Mouse (Mus musculus) hindbrain, embryonic 13.5 days (tissue): ENCODE data around the gene Gas6. TPM values are rescaled to one million over a fixed set of nuclear protein-coding genes. Genes with fewer than 3 reads are reported as not detected.

Experiments used
- ATAC-seq: fragments of 200-750 bp; cut with Nextera tagmentation; 2 replicates; pipeline ENCODE4 v1.8.0; 2017; ENCODE audit warnings: moderate TSS enrichment; ENCODE audit not compliant: low FRiP score
- H3K27ac ChIP-seq: fragments of 300-500 bp; sonication (generic); 2 replicates; pipeline ENCODE4 v1.5.1; 2015; ENCODE audit warnings: inconsistent platforms, mild to moderate bottlenecking, moderate library complexity
- H3K27me3 ChIP-seq: fragments of 300-500 bp; sonication (generic); 2 replicates; pipeline ENCODE4 v1.6.1; 2015; ENCODE audit warnings: mild to moderate bottlenecking, inconsistent platforms
- H3K36me3 ChIP-seq: fragments of 300-500 bp; sonication (generic); 2 replicates; pipeline ENCODE4 v1.6.1; 2015; ENCODE audit warnings: mild to moderate bottlenecking, inconsistent platforms
- H3K4me1 ChIP-seq: fragments of 300-500 bp; sonication (generic); replicated peaks from 2 replicates; pipeline ENCODE4 v1.6.1; 2015; ENCODE audit warnings: inconsistent platforms
- H3K4me2 ChIP-seq: fragments of 300-500 bp; sonication (generic); 2 replicates; pipeline ENCODE4 v1.6.1; 2015; ENCODE audit warnings: inconsistent platforms, mild to moderate bottlenecking, moderate library complexity
- H3K4me3 ChIP-seq: fragments of 300-500 bp; sonication (generic); 2 replicates; pipeline ENCODE4 v1.5.1; 2015; ENCODE audit warnings: mild to moderate bottlenecking, inconsistent platforms
- H3K9ac ChIP-seq: fragments of 300-500 bp; sonication (generic); 2 replicates; pipeline ENCODE4 v1.6.1; 2015; ENCODE audit warnings: mild to moderate bottlenecking, inconsistent platforms
- H3K9me3 ChIP-seq: fragments of 300-500 bp; sonication (generic); 2 replicates; pipeline ENCODE4 v1.6.1; 2016; ENCODE audit warnings: inconsistent platforms
- WGBS: fragments of 180-500 bp; shearing (Covaris S2); methylation state at CpG from one replicate; pipeline ENCODE4 v1.1.7; 2015; 5-methylcytosine and 5-hydroxymethylcytosine counted together
- polyA plus RNA-seq: library from polyadenylated mRNA; unstranded; fragments of >200 nt; fragmentation: Nextera tagmentation; extraction: Ambion mirVana; gene quantifications from 2 replicates; pipeline ENCODE4 v1.2.1, GENCODE M21; 2015

The Gas6 gene
- polyA plus RNA-seq: 23.5 and 25.8 TPM in 2 replicates

DNA sequence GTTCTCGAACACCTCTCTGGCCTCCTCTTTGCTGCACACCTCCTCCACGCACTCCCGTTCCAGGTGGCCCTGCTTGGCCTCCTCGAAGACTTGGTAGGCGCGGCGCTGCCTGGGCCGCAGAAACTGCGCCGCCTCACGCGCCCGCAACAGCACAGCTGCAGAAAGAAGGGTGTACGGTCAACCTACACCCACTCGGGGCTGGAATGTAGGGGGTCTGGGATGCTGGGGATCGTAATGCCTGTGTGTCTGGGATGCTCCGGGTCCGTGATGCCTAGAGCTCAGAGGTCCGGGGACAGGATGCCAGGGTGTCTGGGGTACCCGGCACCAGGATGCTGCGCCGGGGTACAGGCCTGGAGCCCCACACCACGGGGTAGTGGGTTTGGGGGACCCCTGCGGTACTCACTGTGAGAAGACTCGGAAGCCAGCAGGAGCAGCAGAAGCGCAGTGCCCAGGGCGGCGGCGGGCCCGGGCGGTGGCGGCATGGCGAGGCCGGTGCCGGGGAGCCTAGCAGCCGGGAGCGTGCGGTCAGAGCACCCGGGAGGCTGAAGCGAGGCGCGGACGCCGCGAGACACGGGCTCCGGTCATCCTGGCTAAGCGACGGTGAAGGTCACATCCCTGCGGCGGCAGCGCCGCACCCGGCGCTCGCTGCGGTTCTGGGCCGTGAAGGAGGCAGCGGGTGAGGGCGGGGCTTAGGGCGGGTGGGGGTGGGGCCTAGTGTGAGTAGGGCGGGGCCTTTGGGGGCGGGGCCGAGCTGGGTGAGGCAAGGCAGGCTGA lies at the start of gene Gas6:
Gas6 (minus strand) TSS at position 633 of the 774 bp plus-strand sequence.
- Histone ChIP-seq H3K9me3 (no peaks in the 10 kb centered on the region), H3K27ac (peak within 1 kb of the TSS; percentile 12; the same call in 1 of the 2 replicates)

DNA sequence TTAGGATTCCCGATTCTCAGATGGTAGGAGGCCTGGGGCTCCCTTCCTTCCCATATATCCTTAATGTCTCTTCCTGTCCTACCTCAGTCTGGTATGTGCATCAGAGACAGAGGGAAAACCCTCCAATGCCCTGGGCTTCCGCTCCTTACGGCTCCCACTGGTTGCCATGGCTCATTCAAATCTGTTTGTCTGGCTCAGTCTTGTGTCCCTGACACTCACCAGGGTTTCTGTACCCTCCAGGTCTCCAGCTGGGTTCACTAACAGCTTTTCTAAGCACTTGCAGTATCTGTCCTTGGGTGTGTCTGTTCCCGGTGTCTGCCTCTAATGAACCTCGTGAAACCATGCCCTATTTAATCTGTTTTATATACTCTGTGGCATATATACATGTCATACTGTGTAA lies 47.2 kb upstream of the Gas6 start:
- H3K9me3 ChIP-seq: no peaks in the 10 kb centered on the region
- 68% methylated on average over 5 of the region's 5 CpGs for WGBS
- H3K4me3 ChIP-seq: no peak overlapping the region
- H3K27me3 ChIP-seq: no peaks in the 10 kb centered on the region
- no peaks in the 10 kb centered on the region for H3K36me3 ChIP-seq
- no peak overlapping the region for H3K4me2 ChIP-seq
- H3K27ac ChIP-seq: no peak overlapping the region
- no peak overlapping the region for H3K9ac ChIP-seq
- no peak for ATAC-seq
- H3K4me1 ChIP-seq: no peaks in the 10 kb centered on the region; the same call in 1 of the 2 replicates

More for the DNA sequence above, at the start of gene Gas6:
- Histone ChIP-seq H3K4me1 (peaks cover 40% of the 10 kb centered on the region), H3K4me2 (peak within 1 kb of the TSS; percentile 76), H3K9ac (peak within 1 kb of the TSS; percentile 83), H3K36me3 (no peaks in the 10 kb centered on the region), H3K4me3 (peak within 1 kb of the TSS; percentile 63), H3K27me3 (peaks cover 45% of the 10 kb centered on the region)
- 2% methylated on average over 57 of the region's 64 CpGs for WGBS
- peak; percentile 78 for ATAC-seq

DNA sequence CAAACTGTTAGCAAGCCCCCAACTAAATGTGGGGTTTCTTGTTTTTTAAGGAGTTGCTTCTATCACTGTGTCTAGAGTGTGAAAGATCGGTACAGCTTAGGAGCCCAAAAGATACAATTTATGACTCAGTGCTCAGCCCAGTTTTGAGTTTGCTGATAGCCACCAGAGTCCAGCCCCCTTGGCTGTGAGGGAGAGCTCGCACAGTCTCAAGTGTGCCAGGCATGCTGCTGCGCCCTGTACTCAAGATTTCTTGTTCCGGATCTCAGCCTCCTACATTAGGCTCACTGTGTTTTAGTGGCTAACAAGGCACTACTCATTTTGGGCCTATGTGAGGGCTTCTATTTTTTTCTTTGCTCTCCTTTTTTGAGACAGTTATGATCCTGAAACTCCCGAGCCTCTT lies 45.8 kb upstream of the Gas6 start:
- Histone ChIP-seq H3K4me1 (no peaks in the 10 kb centered on the region; the same call in 1 of the 2 replicates), H3K9me3 (no peaks in the 10 kb centered on the region), H3K4me2 (no peak overlapping the region), H3K4me3 (no peak overlapping the region), H3K36me3 (no peaks in the 10 kb centered on the region), H3K27me3 (no peaks in the 10 kb centered on the region), H3K27ac (no peak overlapping the region), H3K9ac (no peak overlapping the region)
- WGBS: 91% methylated on average over 5 of the region's 5 CpGs
- ATAC-seq: no peak

DNA sequence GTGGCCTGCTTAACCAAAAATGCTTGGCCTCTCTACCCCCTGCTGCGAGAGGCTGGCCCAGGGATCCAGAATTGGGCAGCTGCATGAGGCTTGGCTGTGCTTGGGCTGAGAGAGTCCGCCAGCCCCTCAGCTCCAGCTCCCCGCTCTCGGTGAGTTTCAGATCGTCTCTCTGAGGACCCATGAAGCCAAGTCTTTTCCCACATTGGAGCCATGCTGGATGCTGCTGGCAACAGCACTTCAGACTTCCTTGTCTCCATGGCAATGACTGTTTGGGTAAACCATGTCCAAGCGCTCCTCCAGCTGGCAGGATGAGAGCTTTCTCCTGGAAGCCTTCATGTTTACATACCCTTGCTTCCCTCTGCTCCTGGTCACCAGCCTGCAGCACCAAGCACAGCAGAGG lies 44.5 kb upstream of the Gas6 start:
- H3K27me3 ChIP-seq: no peaks in the 10 kb centered on the region
- no peaks in the 10 kb centered on the region; the same call in 1 of the 2 replicates for H3K4me1 ChIP-seq
- no peaks in the 10 kb centered on the region for H3K9me3 ChIP-seq
- no peak overlapping the region for H3K4me2 ChIP-seq
- no peak for ATAC-seq
- no peak overlapping the region for H3K9ac ChIP-seq
- WGBS: 64% methylated on average over 6 of the region's 6 CpGs
- no peak overlapping the region for H3K4me3 ChIP-seq
- no peaks in the 10 kb centered on the region for H3K36me3 ChIP-seq
- no peak overlapping the region for H3K27ac ChIP-seq

DNA sequence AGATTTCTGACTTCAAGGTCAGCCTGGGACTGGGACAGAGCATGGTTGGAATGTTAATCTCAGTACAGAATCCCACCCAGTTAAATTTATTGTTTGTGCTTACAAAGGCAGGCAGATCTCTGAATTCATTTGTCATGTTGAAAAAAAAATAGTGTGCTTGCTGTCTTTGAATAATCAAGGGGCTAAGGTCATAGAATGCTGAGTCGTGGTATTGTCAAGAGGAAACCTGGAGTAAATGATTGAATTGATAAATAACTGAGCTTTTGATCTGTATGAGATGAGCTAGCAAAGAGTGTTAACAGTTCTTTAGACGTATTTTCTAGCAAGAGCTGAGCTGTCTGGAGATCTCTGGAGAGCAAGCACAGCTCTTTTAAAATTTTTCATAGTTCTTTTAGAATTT lies 42.8 kb upstream of the Gas6 start:
- H3K27me3 ChIP-seq: no peaks in the 10 kb centered on the region
- H3K4me3 ChIP-seq: no peak overlapping the region
- no peak overlapping the region for H3K27ac ChIP-seq
- H3K4me2 ChIP-seq: no peak overlapping the region
- WGBS: 29% methylated on average over 2 of the region's 2 CpGs
- no peak for ATAC-seq
- H3K4me1 ChIP-seq: peaks cover 5% of the 10 kb centered on the region
- H3K36me3 ChIP-seq: no peaks in the 10 kb centered on the region
- no peaks in the 10 kb centered on the region for H3K9me3 ChIP-seq
- H3K9ac ChIP-seq: no peak overlapping the region

DNA sequence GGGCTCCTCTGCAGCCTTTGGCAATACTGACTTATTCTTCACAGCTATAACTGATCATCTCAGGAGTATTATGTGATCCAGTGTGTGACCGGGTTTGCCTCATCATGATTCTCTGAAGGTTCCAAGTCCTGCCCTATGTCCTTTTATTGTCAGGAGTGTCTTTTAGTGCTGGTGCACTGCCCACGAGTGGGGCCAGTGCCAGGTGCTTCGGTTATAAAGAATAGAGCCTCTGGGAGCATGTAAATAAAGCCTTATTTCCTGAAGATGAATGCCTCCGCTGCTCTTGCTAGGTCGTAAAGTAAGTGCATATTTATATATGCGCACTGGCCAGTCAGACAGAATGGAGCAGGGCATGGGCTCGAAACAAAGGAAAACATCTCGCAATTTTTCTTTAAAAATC lies 38.8 kb upstream of the Gas6 start:
- Histone ChIP-seq H3K27ac (no peak overlapping the region), H3K4me1 (peaks cover 34% of the 10 kb centered on the region), H3K9ac (no peak overlapping the region), H3K36me3 (no peaks in the 10 kb centered on the region), H3K4me2 (no peak overlapping the region), H3K9me3 (no peaks in the 10 kb centered on the region), H3K27me3 (no peaks in the 10 kb centered on the region), H3K4me3 (no peak overlapping the region)
- 75% methylated on average over 8 of the region's 8 CpGs for WGBS
- no peak for ATAC-seq

DNA sequence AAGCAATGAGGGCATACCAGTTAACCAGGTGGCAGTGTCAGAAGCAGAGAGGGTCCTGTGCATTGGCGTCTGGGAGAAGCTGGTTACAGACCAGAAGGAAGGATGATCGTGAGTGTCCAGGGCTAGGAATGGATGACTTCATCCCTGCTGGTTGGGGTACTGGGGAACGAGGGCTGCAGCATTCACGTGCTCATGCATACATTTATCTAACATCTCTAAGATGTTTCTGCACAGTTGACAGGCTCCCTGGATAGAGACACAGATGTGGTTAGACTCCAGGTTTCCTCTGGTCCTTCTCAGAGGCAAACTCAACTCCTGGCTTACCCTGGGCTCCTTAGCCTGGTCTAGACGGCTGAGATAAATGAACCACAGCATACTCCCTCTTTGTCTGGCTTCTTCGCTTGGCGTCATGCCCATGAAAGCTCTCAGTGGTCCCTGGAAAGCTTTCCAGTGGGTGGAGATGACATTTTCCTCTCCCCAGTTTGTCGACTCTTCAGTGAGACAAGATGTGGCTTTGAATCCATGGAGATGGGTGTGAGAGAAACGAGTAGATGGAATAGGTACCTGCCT lies 37.4 kb upstream of the Gas6 start:
- WGBS: 66% methylated on average over 9 of the region's 9 CpGs
- no peaks in the 10 kb centered on the region for H3K9me3 ChIP-seq
- no peak overlapping the region for H3K9ac ChIP-seq
- peaks cover 34% of the 10 kb centered on the region for H3K4me1 ChIP-seq
- H3K4me3 ChIP-seq: no peak overlapping the region
- no peaks in the 10 kb centered on the region for H3K36me3 ChIP-seq
- H3K27me3 ChIP-seq: no peaks in the 10 kb centered on the region
- H3K4me2 ChIP-seq: no peak overlapping the region
- H3K27ac ChIP-seq: peak overlapping the region; percentile 61
- ATAC-seq: no peak

DNA sequence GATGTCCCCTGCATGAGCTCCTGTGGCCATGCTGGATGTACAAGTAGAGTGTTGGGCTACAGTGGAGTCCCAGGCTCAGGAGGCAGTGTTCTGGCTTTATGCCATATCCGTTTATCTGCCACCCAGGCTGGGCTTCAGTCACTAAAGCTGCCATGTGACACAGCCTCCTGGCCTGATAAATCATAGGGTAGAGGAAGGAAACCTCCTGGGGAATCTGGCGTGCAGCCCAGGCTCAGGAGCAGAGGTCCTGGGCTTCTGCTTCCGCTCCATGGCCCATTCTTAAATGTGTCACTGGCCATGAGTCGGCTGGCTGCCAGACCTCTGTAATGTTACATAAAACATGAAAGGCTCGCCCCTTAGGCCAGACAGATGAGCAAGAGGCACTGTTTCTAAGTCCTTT lies 36.7 kb upstream of the Gas6 start:
- peak overlapping the region; percentile 61 for H3K27ac ChIP-seq
- H3K4me2 ChIP-seq: no peak overlapping the region
- WGBS: 27% methylated on average over 5 of the region's 5 CpGs
- H3K4me1 ChIP-seq: peaks cover 34% of the 10 kb centered on the region
- H3K36me3 ChIP-seq: no peaks in the 10 kb centered on the region
- H3K9ac ChIP-seq: no peak overlapping the region
- ATAC-seq: peak; percentile 81
- no peaks in the 10 kb centered on the region for H3K9me3 ChIP-seq
- H3K4me3 ChIP-seq: no peak overlapping the region
- no peaks in the 10 kb centered on the region for H3K27me3 ChIP-seq

DNA sequence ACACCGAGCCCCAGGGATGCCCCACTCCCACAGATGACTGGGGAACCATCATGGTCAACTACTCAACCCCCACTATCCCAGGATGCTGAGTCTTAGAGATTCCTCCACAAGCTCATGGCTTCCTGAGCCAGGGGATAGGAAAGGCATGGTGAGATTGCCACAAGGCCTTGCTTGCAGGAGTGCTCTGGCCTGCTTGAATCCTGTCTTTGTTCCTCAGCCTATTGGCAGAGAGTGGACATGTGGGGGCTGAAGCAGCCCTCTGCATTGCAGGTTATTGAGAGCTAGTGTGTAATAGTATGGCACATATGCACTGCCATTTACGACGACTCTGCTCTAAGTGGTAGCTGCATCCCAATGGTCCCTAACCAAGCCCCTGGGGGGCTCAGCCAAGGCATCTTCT lies 36.1 kb upstream of the Gas6 start:
- H3K27ac ChIP-seq: peak overlapping the region; percentile 61
- no peaks in the 10 kb centered on the region for H3K27me3 ChIP-seq
- H3K4me2 ChIP-seq: no peak overlapping the region
- H3K4me1 ChIP-seq: peaks cover 34% of the 10 kb centered on the region
- WGBS: 88% methylated on average over 3 of the region's 3 CpGs
- no peaks in the 10 kb centered on the region for H3K9me3 ChIP-seq
- peak; percentile 43; the same call in 1 of the 2 replicates for ATAC-seq
- H3K9ac ChIP-seq: no peak overlapping the region
- no peaks in the 10 kb centered on the region for H3K36me3 ChIP-seq
- H3K4me3 ChIP-seq: no peak overlapping the region

DNA sequence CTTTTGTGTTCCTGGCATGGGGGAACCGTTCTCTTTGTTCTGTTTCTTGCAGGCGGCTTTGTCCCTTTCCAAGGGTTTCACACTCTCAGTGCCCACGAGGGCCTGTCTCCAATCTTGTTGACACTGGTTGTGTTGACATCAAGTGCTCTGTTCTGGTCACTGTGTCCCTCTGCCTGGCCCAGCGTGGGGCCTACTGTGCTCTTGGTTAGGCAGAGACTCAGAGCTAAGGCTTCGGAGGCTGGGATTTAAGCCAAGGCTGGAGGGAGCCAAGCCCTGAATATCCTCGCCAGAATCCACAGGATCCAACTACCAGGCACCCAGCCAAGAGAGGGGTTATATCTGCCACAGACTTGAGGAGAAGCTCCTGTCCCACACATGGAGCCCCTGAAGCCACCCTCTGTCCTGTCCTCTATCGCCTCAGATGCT lies 35.6 kb upstream of the Gas6 start:
- Histone ChIP-seq H3K4me1 (peaks cover 34% of the 10 kb centered on the region), H3K9me3 (no peaks in the 10 kb centered on the region), H3K9ac (no peak overlapping the region), H3K27ac (peak overlapping the region; percentile 61), H3K4me3 (no peak overlapping the region), H3K36me3 (no peaks in the 10 kb centered on the region), H3K27me3 (no peaks in the 10 kb centered on the region), H3K4me2 (no peak overlapping the region)
- peak; percentile 44 for ATAC-seq
- WGBS: 64% methylated on average over 7 of the region's 7 CpGs

DNA sequence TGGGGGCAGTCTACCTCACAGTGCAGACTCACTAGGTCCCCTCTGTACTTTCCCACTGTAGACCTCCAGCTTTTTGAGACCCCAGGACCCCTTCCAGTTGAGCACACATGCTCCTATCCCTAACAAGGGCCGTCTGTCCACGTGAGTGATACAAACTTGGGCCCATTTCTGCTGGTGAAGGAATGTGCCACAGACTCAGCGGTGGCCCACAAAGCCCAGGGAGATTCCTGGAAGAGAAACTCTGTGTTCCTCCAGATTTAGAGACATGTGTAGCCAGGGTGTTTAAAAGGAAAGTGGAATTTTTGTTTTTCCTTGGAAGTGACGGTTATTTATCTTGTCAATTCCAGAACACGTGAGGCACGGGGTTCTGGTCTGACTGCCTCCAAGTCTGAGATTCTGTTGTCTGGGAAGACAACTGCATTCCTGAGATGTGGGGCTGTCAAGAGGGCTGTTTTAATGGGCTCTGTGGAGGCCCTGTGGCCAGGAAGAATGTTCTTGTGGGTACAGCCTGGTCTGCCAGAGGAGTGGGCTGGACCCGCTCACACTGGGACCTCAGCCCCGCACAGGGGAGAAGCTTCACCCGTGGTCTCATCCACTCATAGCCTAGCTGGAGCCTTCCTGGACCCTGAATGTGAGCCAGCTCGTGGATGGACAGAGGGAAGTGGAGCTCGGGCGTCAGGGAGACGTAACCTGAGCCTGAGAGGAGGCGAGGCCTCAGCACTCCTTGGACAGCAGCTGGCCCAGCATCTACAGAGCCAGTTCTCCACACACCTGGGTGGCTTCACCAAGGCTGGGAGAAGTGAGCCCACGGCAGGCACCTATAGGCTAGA lies 34.9 kb upstream of the Gas6 start:
- H3K4me3 ChIP-seq: no peak overlapping the region
- no peak for ATAC-seq
- H3K4me1 ChIP-seq: peaks cover 34% of the 10 kb centered on the region
- no peaks in the 10 kb centered on the region for H3K36me3 ChIP-seq
- WGBS: 72% methylated on average over 15 of the region's 15 CpGs
- no peaks in the 10 kb centered on the region for H3K9me3 ChIP-seq
- H3K27ac ChIP-seq: peak overlapping the region; percentile 61; the same call in 1 of the 2 replicates
- no peak overlapping the region for H3K9ac ChIP-seq
- no peaks in the 10 kb centered on the region for H3K27me3 ChIP-seq
- no peak overlapping the region for H3K4me2 ChIP-seq

DNA sequence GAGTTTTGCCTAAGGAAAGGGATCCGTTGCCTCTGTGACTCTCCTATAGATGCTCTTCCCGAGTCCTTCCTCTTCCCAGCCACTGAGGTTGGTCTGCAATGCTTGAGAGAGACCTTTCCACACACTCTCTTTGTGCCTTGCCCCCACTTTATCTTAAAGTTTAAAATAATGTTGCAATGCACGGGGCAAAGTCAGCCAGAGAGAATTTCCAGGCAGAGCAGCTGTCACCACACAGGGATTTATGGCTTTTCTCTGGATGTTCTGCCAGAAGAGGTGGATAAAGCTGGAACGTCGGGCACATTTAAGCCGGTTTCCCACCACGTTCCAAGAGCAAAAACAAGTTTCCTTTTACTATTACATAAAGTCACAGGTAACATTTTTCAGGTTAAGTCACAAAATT lies 27.1 kb upstream of the Gas6 start:
- 78% methylated on average over 7 of the region's 7 CpGs for WGBS
- H3K27ac ChIP-seq: no peak overlapping the region

More for the DNA sequence above, 27.1 kb upstream of the Gas6 start:
- Histone ChIP-seq H3K4me1 (no peaks in the 10 kb centered on the region), H3K9ac (no peak overlapping the region), H3K36me3 (no peaks in the 10 kb centered on the region), H3K4me3 (no peak overlapping the region), H3K27me3 (no peaks in the 10 kb centered on the region), H3K4me2 (no peak overlapping the region), H3K9me3 (no peaks in the 10 kb centered on the region)
- ATAC-seq: no peak
